In genomic region chr16:21644066-21644561, GRCm38 (mm10) we compare ENCODE assay signal across 9 mouse cellular contexts. TPM values are rescaled to one million over a fixed set of nuclear protein-coding genes. Genes with fewer than 3 reads are reported as not detected.
DNase-seq lines count a peak whose midpoint lies in the region; ATAC-seq and TF ChIP-seq lines count a peak whose summit lies in the region.
"Had no signal": no experiment of that assay in that cellular context is flagged by ENCODE, and none has a peak within 500 bp of the region (broad histone marks: within the 10 kb centered on the region; RNA-seq: fewer than 3 reads in every experiment).

No protein-coding gene starts in this region.

- H3K27ac ChIP-seq in left cerebral cortex, adult 2 months = peak overlapping the region; percentile 79
- peak overlapping the region; percentile 24 for H3K27ac ChIP-seq in forebrain, embryonic 16.5 days (ENCODE audit: low read length)
- peak overlapping the region; percentile 81 for H3K27ac ChIP-seq in midbrain, embryonic 10.5 days (replicated peaks)

- no peak overlapping the region for H3K4me3 ChIP-seq in left cerebral cortex, adult 2 months
- H3K4me3 ChIP-seq in forebrain, embryonic 16.5 days (replicated peaks; ENCODE audit: low read length) = no peak overlapping the region
- H3K4me3 ChIP-seq in midbrain, embryonic 10.5 days = no peak overlapping the region

- peak; percentile 14 for ATAC-seq in forebrain, embryonic 16.5 days
- no peak for ATAC-seq in megakaryocyte, adult 5-6 weeks (ENCODE audit: poor library complexity, severe bottlenecking)

- H3K36me3 ChIP-seq in forebrain, embryonic 16.5 days (ENCODE audit: control insufficient read depth, insufficient read depth) = no peaks in the 10 kb centered on the region
- peaks cover 34% of the 10 kb centered on the region for H3K36me3 ChIP-seq in midbrain, embryonic 10.5 days

- DNase-seq in left cerebral cortex, adult 2 months (ENCODE audit: extremely low spot score in 1 of 2, low spot score in 2 of 2) = peak in 1 of 2 experiments; percentile 43
- no peak for DNase-seq in left cerebral cortex, adult 11 months (ENCODE audit: low spot score)
- peak; percentile 77 for DNase-seq in heart, postnatal 4 days
- DNase-seq in left cerebral cortex, postnatal 36 days (ENCODE audit: low spot score in 2 of 2) = peak; percentile 38 to 43
- DNase-seq in midbrain, embryonic 10.5 days (ENCODE audit: low spot score) = no peak
- peak; percentile 34 for DNase-seq in thymus, postnatal 14 days

- no peak for TF ChIP-seq CTCF in left cerebral cortex, adult 2 months (IDR thresholded peaks at IDR 0.05)

- H3K27me3 ChIP-seq in forebrain, embryonic 16.5 days (replicated peaks; ENCODE audit: control insufficient read depth, insufficient read depth, low read length) = no peaks in the 10 kb centered on the region
- no peaks in the 10 kb centered on the region for H3K27me3 ChIP-seq in midbrain, embryonic 10.5 days (ENCODE audit: low read depth, poor library complexity, severe bottlenecking)

- H3K9ac ChIP-seq in forebrain, embryonic 16.5 days (replicated peaks; ENCODE audit: low read depth, low read length) = no peak overlapping the region

- intact Hi-C loops in left cerebral cortex, adult 2 months (cut with DNase I) = no loop called here
- intact Hi-C loops in left cerebral cortex, postnatal 36 days (cut with DNase I) = no loop called here

- WGBS in forebrain, embryonic 16.5 days = 57% methylated on average over 17 of the region's 17 CpGs
- WGBS in midbrain, embryonic 10.5 days = 54% methylated on average over 17 of the region's 17 CpGs

- H3K9me3 ChIP-seq in forebrain, embryonic 16.5 days (ENCODE audit: control insufficient read depth, low read length) = no peaks in the 10 kb centered on the region
- no peaks in the 10 kb centered on the region for H3K9me3 ChIP-seq in midbrain, embryonic 10.5 days (replicated peaks)

- no peaks in the 10 kb centered on the region; the same call in 1 of the 2 replicates for H3K4me1 ChIP-seq in forebrain, embryonic 16.5 days (replicated peaks; ENCODE audit: control insufficient read depth, insufficient read depth, low read length)
- H3K4me1 ChIP-seq in midbrain, embryonic 10.5 days = peaks cover 29% of the 10 kb centered on the region

- H3K4me2 ChIP-seq in forebrain, embryonic 16.5 days (ENCODE audit: low read length) = no peak overlapping the region

RNA-seq across cellular contexts. Expression of gene 2510009E07Rik, which starts 50.4 kb away (rescaled TPM):
- total RNA-seq in left cerebral cortex, adult 2 months (2021) = 10 to 100 TPM; 47.8 to 56.5 TPM
- polyA plus RNA-seq in forebrain, embryonic 16.5 days (2015; fragmentation: Nextera tagmentation; extraction: Ambion mirVana) = 43.0 and 43.9 TPM in 2 replicates
- total RNA-seq in heart, postnatal 4 days (2021) = 10 to 100 TPM; 44.7 to 45.0 TPM
- total RNA-seq in left cerebral cortex, postnatal 36 days (2021) = 10 to 100 TPM; 46.9 to 47.0 TPM
- 81.7 and 97.5 TPM in 2 replicates for polyA plus RNA-seq in midbrain, embryonic 10.5 days (2016; fragmentation: Nextera tagmentation; extraction: Ambion mirVana)
- 0.41 and 0.60 TPM in 2 replicates for total RNA-seq in megakaryocyte, adult 5-6 weeks (2015)
- total RNA-seq in megakaryocyte, adult 5-6 weeks (2017) = 1.3 and 3.2 TPM in 2 replicates
- total RNA-seq: MEL had no signal

Comparison
In these comparisons a context has a peak if more than half of its experiments do, and no peak if none do; other contexts are left out.
1. DNase-seq: peak in heart, postnatal 4 days (single experiment), left cerebral cortex, postnatal 36 days (2 of 2) and thymus, postnatal 14 days (single experiment); none in left cerebral cortex, adult 11 months (single experiment) and midbrain, embryonic 10.5 days (single experiment).
2. H3K27ac ChIP-seq: peak in every context shown above with its lines; median percentile 81 in midbrain, embryonic 10.5 days; 79 in left cerebral cortex, adult 2 months; 24 in forebrain, embryonic 16.5 days.
3. RNA of gene 2510009E07Rik, which starts 50.4 kb away (total RNA-seq): 47.8 to 56.5 TPM in left cerebral cortex, adult 2 months, 46.9 to 47.0 TPM in left cerebral cortex, postnatal 36 days and 44.7 to 45.0 TPM in heart, postnatal 4 days; 0.41 to 3.2 TPM in megakaryocyte, adult 5-6 weeks; every median in the first group is over 10 times any median in the second.